Mouse (Mus musculus): Measurements from ENCODE around the gene Cmss1. TPM values are rescaled to one million over a fixed set of nuclear protein-coding genes. Genes with fewer than 3 reads are reported as not detected.
"Not testable (repeated sequence)": the region's sequence is repeated elsewhere in the genome, so short reads cannot be mapped to it uniquely, and the experiment has no call there.

Gene Cmss1
- polyA plus RNA-seq, 1 experiment, result 10.1 TPM

DNA sequence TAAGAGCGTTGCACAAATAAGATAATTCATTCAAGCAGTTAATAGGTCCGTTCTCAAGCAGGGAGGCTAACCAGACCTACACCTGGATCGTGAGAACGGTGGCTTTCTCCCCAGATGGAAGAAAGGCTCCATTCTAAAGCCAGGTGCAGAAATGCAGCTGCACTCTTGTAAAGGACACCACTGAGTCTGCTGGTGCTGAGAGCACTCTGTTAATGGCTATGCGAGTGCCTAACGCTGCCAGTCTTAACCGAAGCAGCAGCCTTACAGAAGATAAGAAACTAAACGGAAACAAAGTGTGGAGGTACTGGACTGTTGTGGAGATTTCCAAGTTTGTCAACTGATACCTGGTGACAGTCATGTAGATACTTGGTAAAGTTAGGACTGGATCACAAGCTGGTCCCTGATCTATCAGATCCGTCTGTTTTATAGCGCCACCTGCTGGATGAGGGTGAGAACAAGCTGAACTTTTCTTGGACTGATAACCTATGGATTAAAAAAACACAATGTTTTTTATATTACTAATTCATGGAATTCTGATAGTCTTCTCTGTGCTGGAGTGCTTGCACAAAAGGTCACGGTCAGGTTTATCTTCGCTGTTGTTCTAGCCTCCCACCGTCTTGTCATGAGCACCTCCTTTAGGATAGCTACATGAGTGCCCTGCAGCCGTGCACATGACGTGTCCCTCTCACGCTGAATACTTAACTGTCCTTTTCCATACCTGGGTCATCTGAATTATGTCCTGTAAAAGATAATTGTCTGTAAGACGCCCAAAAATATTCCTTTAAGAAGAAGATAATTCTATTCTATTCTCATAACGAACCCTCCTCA, 208.1 kb downstream of the Cmss1 start:
- DNase-seq (ENCODE audit: low read depth), result peak; percentile 80
- TF ChIP-seq CTCF (IDR thresholded peaks at IDR 0.05; ENCODE audit: borderline replicate concordance, extremely low read depth, insufficient read depth, insufficient read length) (peak; percentile 76; the same call in 1 of the 2 replicates), POLR2A (IDR thresholded peaks at IDR 0.05; ENCODE audit: borderline replicate concordance, extremely low read depth, insufficient read depth, insufficient read length, poor library complexity, severe bottlenecking) (no peak)

- no peak for DNase-seq (ENCODE audit: low read depth)
- TF ChIP-seq CTCF (IDR thresholded peaks at IDR 0.05; ENCODE audit: borderline replicate concordance, extremely low read depth, insufficient read depth, insufficient read length) (no peak), POLR2A (IDR thresholded peaks at IDR 0.05; ENCODE audit: borderline replicate concordance, extremely low read depth, insufficient read depth, insufficient read length, poor library complexity, severe bottlenecking) (no peak)
These were observed 208.8 kb downstream of the Cmss1 start for GRCm38 (mm10) chr16:57397845-57398244.

DNA sequence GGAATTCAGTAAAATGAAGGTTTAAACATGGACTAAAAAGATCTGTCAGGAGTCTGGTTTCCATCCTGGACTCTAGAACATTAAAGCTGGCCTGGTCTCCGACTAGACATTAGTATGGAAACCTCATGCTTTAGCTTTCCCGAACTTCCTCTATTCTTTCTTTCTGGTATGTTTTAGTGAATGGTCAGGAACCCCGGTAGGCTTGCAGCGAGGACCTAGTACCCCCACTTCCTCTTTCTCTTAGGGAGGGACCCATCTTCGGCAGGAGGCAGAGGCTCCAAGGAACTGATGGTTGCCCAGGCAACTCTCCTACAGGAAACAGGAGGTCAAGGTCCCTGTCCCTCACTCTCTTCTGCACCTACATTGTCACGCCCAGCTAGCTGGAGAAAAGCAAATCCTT, 210.4 kb downstream of the Cmss1 start:
- DNase-seq (ENCODE audit: low read depth), result no peak
- no peak for TF ChIP-seq POLR2A (IDR thresholded peaks at IDR 0.05; ENCODE audit: borderline replicate concordance, extremely low read depth, insufficient read depth, insufficient read length, poor library complexity, severe bottlenecking)
- TF ChIP-seq CTCF (IDR thresholded peaks at IDR 0.05; ENCODE audit: borderline replicate concordance, extremely low read depth, insufficient read depth, insufficient read length), result no peak

- no peak for TF ChIP-seq POLR2A (IDR thresholded peaks at IDR 0.05; ENCODE audit: borderline replicate concordance, extremely low read depth, insufficient read depth, insufficient read length, poor library complexity, severe bottlenecking)
- TF ChIP-seq CTCF (IDR thresholded peaks at IDR 0.05; ENCODE audit: borderline replicate concordance, extremely low read depth, insufficient read depth, insufficient read length), result no peak
- peak; percentile 34 for DNase-seq (ENCODE audit: low read depth)
These were observed 213.5 kb downstream of the Cmss1 start for GRCm38 (mm10) chr16:57393161-57393560.

- TF ChIP-seq POLR2A (IDR thresholded peaks at IDR 0.05; ENCODE audit: borderline replicate concordance, extremely low read depth, insufficient read depth, insufficient read length, poor library complexity, severe bottlenecking) (no peak), CTCF (IDR thresholded peaks at IDR 0.05; ENCODE audit: borderline replicate concordance, extremely low read depth, insufficient read depth, insufficient read length) (no peak)
These were observed 214.2 kb downstream of the Cmss1 start for GRCm38 (mm10) chr16:57392461-57392860.

GRCm38 (mm10) chr16:57391171-57391570, 215.5 kb downstream of the Cmss1 start:
- DNase-seq (ENCODE audit: low read depth), result not testable (repeated sequence)

More at GRCm38 (mm10) chr16:57392461-57392860, 214.2 kb downstream of the Cmss1 start:
- no peak for DNase-seq (ENCODE audit: low read depth)

DNA sequence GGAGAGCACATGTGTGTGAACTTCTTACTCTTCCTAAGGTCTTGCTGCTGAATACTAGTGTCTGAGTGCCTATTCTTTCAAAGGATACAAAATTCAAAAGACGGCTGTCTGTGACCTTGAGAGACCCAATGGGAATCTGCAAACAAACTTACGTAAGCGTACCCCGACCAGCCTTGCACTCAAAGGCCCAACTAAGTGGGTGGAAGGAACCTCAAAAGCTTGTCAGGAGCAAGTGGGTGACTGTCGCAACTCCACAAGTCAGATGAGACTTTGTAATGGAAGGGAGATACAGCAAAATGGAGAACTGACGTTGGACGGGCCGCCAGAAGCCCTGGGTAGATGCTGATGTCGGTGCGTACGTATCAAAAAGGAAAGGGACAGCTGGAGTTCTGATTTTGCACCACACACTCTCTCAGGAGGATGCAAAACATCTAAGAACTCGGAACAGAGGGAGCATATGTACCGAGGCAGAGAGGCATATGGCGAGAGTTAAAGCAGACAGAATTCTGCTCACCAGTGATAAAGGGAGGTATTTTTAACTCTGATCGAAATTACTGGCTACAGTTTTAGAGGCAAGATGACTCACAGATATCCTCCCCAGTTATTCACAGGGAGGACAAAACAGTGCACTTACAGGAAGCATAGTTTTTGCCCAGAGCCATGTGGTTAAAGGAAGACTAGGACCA, 217.0 kb downstream of the Cmss1 start:
- TF ChIP-seq CTCF (IDR thresholded peaks at IDR 0.05; ENCODE audit: borderline replicate concordance, extremely low read depth, insufficient read depth, insufficient read length) (no peak), POLR2A (IDR thresholded peaks at IDR 0.05; ENCODE audit: borderline replicate concordance, extremely low read depth, insufficient read depth, insufficient read length, poor library complexity, severe bottlenecking) (no peak)
- DNase-seq (ENCODE audit: low read depth), result no peak

DNA sequence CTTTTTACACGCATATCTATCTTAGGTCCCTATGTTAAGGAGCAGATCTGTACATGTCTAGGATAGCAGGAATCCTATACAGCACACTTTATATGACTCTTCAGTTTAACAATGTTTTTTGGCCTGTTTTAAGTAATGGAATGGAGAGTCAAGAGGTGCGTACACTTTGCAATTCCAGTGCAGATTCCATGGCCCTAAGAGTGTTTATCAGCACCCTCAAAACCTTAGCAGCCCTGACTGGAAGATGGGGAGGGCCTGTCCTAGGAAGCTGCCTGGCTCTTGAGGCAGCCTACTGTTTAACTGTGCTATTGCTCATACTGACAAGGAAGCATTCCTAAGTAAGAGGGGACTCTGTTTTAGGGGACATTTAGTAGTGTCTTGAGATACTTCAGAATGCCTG, 222.4 kb downstream of the Cmss1 start:
- TF ChIP-seq POLR2A (IDR thresholded peaks at IDR 0.05; ENCODE audit: borderline replicate concordance, extremely low read depth, insufficient read depth, insufficient read length, poor library complexity, severe bottlenecking), result no peak
- TF ChIP-seq CTCF (IDR thresholded peaks at IDR 0.05; ENCODE audit: borderline replicate concordance, extremely low read depth, insufficient read depth, insufficient read length), result no peak
- no peak for DNase-seq (ENCODE audit: low read depth)

DNA sequence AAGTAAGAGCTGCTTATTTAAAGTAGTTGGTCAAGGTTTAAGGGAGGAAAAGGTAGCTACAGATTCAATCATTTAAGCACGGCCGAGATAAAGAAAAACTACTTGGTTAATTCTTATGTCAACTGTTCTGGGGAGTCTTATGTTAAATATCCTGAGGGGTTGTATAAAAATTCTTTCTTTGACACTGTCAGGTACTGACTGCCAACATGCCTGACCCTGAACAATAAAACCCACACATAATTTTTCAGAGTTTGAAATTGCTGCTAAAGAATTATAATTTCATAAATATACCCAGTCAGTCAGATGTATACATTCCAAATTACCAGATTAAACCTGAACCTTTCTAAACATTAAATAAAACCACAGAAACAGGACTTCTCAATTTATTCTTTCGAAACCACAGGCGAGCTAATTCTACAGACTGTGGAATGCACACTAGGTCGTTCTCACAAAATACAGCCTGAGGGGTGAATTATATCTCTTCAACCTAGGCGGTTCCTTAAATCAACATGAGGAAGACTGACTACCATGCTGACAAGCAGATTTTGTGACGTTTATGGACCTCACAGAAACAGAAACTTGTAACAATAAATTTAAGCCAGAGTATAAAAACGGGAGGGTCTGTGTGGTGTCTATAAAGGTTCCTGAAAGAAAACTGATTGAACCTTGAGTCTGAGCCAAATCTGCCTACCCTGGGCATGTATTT, 223.2 kb downstream of the Cmss1 start:
- no peak for TF ChIP-seq CTCF (IDR thresholded peaks at IDR 0.05; ENCODE audit: borderline replicate concordance, extremely low read depth, insufficient read depth, insufficient read length)
- no peak for TF ChIP-seq POLR2A (IDR thresholded peaks at IDR 0.05; ENCODE audit: borderline replicate concordance, extremely low read depth, insufficient read depth, insufficient read length, poor library complexity, severe bottlenecking)
- no peak for DNase-seq (ENCODE audit: low read depth)

GRCm38 (mm10) chr16:57378631-57379330, 227.9 kb downstream of the Cmss1 start:
- TF ChIP-seq POLR2A (IDR thresholded peaks at IDR 0.05; ENCODE audit: borderline replicate concordance, extremely low read depth, insufficient read depth, insufficient read length, poor library complexity, severe bottlenecking) (no peak), CTCF (IDR thresholded peaks at IDR 0.05; ENCODE audit: borderline replicate concordance, extremely low read depth, insufficient read depth, insufficient read length) (no peak)
- no peak for DNase-seq (ENCODE audit: low read depth)
